Mouse (Mus musculus) thymus, postnatal 0 days (tissue): ENCODE measurements at regions not wholly inside any gene's neighbourhood (a gene's known extent, or its start where the extent isn't known, plus 50 kb on each side); places are given as distances from the start of the nearest gene placed in this dataset.
A peak's percentile ranks its signal among the peaks of the same experiment; 100 is the strongest.

ENCODE experiments used
- DNase-seq: peaks from one replicate; pipeline ENCODE4 v3.0.0-alpha.2; 2015; ENCODE audit warnings: low spot score

GRCm38 (mm10) chr14:100458727-100459447, 174.4 kb upstream of the Klf12 start:
- DNase-seq, result peak; percentile 44

- no peak for DNase-seq
These were observed 173.6 kb upstream of the Klf12 start for GRCm38 (mm10) chr14:100457870-100458726.

- DNase-seq, result no peak
These were observed 161.7 kb upstream of the Klf12 start for GRCm38 (mm10) chr14:100446130-100446529.

- no peak for DNase-seq
These were observed 160.4 kb upstream of the Klf12 start for GRCm38 (mm10) chr14:100444848-100445247.

GRCm38 (mm10) chr14:100444099-100444498, 159.6 kb upstream of the Klf12 start:
- DNase-seq, result no peak

- DNase-seq, result no peak
These were observed 153.1 kb upstream of the Klf12 start for GRCm38 (mm10) chr14:100437552-100437951.

GRCm38 (mm10) chr14:100429662-100430061, 145.2 kb upstream of the Klf12 start:
- no peak for DNase-seq

GRCm38 (mm10) chr14:100426399-100426798, 141.9 kb upstream of the Klf12 start:
- no peak for DNase-seq

GRCm38 (mm10) chr14:100423790-100424189, 139.3 kb upstream of the Klf12 start:
- no peak for DNase-seq

- DNase-seq, result no peak
These were observed 137.2 kb upstream of the Klf12 start for GRCm38 (mm10) chr14:100421666-100422065.

GRCm38 (mm10) chr14:100415099-100415498, 130.6 kb upstream of the Klf12 start:
- no peak for DNase-seq

GRCm38 (mm10) chr14:100412211-100412610, 127.7 kb upstream of the Klf12 start:
- DNase-seq, result no peak

- DNase-seq, result no peak
These were observed 112.7 kb upstream of the Klf12 start for GRCm38 (mm10) chr14:100397191-100397590.

- no peak for DNase-seq
These were observed 90.9 kb upstream of the Klf12 start for GRCm38 (mm10) chr14:100375218-100375983.

GRCm38 (mm10) chr14:100374494-100375217, 90.2 kb upstream of the Klf12 start:
- no peak for DNase-seq

- DNase-seq, result no peak
These were observed 81.9 kb upstream of the Klf12 start for GRCm38 (mm10) chr14:100366234-100366864.

- no peak for DNase-seq
These were observed 78.3 kb upstream of the Klf12 start for GRCm38 (mm10) chr14:100362786-100363185.

GRCm38 (mm10) chr14:100361346-100362029, 77.0 kb upstream of the Klf12 start:
- DNase-seq, result no peak

GRCm38 (mm10) chr14:100359881-100360280, 75.4 kb upstream of the Klf12 start:
- DNase-seq, result no peak

- no peak for DNase-seq
These were observed 72.7 kb upstream of the Klf12 start for GRCm38 (mm10) chr14:100357131-100357530.
